Mouse (Mus musculus) adrenal gland, postnatal 4 days (tissue): ENCODE data around the gene Gcg. TPM values are rescaled to one million over a fixed set of nuclear protein-coding genes. Genes with fewer than 3 reads are reported as not detected.

Experiments
- DNase-seq, 2 experiments: peaks; one replicate each; pipeline ENCODE4 v3.0.0; 2021 to 2022; ENCODE audit warnings: low spot score in 2 of 2, mixed read lengths in 2 of 2
- long read RNA-seq, 2 experiments: library from polyadenylated mRNA; stranded (forward); transcript quantifications; one replicate each; pipeline ENCODE4 v2.0.0; 2021
- total RNA-seq, 2 experiments: library from RNA; stranded (reverse); gene quantifications; 2 replicates each; pipeline ENCODE4 v1.2.3; 2021

Gene Gcg
- 100 to 1,000 TPM in 1 of 2 experiments, not detected in 1; 240 TPM for total RNA-seq
- long read RNA-seq, experiment 1 = 0 reads
- long read RNA-seq, experiment 2, transcript Gcg-201 (6 exons, 1,088 nt) = major isoform, 99 of 150 reads
- long read RNA-seq, experiment 2, partial matches to known transcripts = 17 of 150 reads
- long read RNA-seq, experiment 2, other reads (novel, unspliced or antisense) = 34 of 150 reads

DNA sequence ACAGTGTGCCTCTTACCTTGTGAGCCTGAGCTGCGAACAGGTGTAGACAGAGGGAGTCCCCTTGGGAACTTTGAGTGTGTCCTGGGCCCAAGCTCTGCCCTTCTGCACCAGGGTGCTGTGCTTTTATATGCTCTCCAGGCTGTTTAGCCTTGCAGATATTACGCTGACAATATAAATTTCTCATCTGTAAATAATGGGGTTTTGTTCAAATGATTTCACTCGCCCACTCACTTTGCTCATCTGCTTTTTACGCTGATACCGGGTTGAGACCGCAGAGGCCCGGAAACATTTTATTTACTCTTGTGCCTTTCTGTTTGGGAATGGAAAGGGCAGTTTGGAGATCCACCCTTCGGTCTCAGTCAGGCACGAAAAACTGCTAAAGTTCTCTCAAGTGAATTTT is at the start of gene Gcg:
Gene Gcg, minus strand, starts transcription at position 101 of the 400 bp plus-strand sequence.
- DNase-seq = no peak

DNA sequence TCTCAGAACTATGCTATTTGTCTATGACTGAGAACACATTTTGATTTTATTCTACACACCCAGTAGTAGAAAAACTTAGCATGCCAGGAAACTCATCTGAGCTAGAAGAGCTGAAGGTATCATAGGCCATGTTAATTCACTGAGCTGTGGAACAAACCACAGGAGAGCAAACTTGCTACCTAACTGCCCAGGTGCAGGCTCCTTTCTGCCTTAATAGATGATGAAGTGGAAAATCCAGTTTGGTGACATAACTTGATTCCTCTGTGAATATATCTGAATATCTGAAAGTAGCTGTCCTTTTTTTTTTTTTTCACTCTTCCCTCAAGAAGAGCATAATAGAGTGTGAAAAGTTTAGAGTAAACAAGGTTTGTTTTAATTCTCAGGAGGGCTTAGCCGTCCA is 47.6 kb upstream of the Gcg start:
- no peak for DNase-seq

DNA sequence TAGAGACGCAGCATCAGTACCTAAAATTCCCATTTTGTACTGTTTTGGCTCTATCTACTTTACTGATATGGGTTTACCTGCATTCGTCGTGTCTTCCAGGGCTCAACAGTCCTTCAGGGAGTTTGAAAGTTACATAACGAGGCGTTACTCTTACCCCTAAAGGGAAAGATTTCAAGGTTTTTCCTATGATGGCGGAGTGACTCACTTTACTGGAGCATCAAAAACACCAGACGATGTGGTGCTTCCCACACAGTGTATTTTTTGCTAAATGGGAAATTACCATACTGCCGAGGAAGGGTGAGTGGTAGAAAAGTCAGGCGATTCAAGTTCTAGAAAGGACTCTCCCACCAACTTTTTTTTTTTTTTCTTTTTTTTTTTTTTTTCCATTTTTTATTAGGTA is 42.9 kb upstream of the Gcg start:
- DNase-seq = no peak

DNA sequence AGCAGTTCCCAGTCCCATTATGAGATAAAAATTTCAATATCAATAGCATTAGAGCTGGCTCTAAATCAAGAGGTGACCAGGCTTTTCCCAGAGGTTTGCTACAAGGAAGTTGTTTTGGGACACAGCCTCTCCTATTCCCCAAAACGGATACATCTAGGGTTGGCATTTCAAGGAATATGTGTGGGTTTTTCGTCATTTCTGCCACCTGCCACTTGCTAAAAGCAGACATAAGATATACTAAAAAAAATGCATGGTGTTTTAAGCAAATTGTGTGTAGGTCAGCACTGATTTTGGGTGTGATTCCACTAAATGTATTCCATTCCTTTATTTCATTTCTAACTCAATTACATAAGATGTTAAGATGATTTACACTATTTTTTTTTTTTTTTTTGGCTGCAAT is 34.3 kb upstream of the Gcg start:
- no peak for DNase-seq

DNA sequence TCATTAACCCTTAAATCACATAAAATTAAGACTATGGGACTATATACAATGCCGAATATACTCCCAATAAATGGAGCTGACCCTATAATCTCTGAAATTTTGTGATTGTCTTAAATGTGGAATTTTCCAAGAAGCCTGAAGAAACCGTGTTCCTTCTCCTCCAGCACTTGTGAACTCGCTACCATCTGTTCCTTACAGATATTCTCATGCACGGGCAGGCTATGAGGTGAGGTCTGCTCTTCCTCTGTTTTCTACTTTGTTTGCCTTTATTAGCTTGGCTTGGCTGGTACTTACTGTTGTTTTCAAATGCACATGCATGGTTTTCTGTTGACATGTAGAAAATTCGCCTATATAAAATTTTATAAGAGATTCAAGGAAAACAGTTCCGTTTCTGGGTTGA is 31.0 kb upstream of the Gcg start:
- DNase-seq = no peak

DNA sequence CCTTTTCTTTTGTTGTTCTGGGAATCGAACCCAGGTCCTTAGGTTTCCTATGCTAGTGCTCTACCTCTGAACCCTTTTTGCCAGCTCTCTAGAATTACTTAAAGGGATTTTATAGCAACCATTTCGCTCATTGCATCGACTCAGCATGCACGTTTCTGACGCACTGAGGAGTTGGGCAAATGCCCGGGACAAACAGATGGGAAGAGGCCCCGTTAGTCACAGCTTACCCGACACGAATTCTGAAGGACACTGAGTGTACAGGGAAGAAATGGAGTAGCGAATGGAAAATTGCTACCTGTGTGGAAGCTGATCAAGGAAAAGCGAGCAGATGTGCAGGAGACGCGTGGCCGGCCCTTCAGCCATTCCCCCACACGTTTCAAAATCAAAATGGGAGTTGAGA is 30.0 kb upstream of the Gcg start:
- no peak for DNase-seq

DNA sequence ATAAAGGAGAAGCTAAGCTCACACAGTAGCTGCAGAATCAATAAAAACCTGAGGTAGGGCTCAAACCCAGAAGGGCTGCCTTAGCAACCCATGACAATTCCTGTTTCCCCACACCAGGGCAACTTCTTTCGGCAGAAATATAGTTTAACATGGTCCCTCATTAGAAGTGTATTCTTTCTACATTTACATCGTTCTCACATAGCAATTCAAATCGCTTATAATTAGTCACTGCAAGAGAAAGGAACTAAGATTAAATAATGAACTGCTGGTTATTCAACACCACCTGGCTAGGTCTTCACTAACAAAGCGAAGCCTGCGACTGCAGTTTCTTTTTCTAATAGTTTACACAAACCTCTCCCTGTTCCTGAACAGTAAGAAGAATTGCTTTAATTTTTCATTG is 23.7 kb upstream of the Gcg start:
- no peak for DNase-seq

DNA sequence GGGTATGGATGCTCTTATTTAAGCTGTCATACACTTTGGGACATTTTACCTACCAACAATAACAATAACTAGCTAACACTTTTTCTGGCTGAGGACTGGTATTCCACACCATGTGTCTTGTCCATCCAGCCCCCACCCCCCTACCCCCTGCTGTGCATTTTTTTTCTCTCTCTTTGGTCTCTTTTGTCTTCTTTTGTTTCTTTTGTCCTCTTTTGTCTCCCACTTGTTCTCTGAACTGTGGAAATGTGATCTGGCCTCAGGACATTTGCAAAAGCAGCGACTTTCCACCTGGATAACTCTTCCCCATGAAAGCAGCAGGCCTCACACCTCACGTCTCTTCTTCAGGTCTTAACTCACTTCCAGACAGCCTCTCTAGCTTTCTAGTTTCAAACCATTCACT is 23.0 kb upstream of the Gcg start:
- DNase-seq = no peak

DNA sequence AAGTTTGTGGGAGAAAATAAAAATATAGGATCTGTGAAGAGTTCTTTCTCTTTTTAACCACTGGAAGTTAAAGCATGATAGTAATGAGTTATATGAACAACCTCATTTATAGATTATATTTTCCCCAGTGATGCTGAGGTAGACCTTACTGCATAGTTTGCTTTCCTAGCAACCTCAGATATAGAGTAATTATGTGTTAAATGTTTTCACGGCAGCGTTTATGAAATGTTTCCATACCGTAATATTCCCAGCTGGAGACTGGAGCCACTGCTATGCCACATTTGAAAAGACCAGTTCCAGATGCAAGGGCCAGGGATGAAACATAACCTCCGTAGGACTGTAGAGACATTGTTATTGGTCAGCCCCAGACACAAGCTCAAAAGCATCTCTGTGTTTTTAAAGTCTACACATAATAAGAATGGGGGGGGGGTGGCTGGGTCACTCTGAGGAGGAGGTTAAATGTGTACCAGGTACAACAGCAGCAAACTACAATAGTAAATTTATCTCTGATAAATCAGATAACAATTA is 20.9 kb upstream of the Gcg start:
- DNase-seq = no peak

DNA sequence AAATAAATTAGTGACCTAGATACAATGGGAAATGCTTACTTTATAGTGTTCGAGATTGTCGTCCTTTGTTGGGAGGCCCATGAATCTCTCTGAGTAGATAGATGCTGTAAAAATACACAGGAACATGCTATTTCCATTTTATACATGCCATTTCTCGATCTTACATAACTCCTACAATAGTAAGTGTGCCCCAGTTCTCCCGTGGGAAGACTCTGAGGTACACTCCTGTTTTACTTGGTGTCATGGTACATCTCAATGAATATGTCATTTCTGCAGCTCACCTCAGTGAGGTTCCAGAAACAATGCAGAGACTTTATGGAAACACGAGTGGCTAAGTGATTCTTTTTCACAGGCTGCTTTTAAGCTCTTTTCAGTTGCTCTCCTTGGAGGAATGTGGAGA is 19.9 kb upstream of the Gcg start:
- DNase-seq = no peak

DNA sequence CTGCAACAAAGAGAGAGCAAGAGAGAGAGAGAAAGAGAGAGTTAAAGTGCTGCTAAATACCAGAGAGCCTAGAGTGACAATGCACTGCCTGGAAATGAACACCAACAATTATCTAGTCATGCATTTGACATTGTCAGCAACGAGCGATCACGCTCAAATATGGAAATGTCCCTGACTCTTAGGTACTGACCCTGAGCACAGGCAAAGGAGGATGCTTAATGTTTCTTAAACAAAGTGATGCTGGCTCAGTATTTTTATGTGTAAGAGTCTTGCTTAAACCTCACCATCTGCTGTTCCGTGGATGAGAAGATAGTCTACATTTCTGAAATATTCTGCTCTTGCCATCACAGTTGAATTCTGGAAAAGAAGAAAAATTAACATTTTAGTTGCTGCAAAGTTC is 19.1 kb upstream of the Gcg start:
- no peak for DNase-seq

DNA sequence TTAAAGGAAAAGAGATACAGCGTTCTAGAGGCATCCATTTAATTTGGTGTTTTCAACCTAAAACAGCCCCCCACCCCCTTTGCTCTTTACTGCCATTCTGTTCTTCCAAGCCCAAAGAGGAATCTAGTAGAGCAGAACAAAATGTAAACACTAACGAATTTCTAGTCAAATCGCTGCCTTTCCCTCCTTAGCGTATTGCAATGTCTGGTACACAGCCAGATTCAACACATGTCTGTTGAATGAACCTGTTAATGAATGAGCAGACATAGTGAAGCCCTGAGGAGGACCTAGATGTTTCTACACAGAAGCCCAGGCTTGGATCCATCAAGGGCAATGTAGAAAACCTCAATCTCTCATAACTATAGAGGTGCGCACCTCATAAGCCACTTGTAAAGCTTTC is 15.4 kb upstream of the Gcg start:
- DNase-seq = no peak

DNA sequence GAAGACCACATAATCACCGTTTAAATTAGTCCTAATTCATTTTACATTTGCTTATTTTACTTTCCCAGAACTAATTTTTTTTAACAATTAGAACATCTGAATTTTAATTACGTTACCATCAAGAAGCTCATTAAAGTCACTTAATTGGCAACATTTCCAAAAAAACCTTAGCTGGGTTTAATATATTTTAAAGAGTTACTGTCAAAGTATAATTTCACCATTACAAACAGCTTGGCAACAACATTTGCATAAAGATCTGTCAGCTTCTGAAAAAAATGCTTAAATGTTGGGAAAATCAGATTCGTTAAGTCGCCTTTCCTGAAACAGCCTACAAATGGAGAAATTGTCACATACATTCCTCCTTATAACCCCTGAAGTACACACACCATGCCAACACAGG is 14.6 kb upstream of the Gcg start:
- DNase-seq = no peak

DNA sequence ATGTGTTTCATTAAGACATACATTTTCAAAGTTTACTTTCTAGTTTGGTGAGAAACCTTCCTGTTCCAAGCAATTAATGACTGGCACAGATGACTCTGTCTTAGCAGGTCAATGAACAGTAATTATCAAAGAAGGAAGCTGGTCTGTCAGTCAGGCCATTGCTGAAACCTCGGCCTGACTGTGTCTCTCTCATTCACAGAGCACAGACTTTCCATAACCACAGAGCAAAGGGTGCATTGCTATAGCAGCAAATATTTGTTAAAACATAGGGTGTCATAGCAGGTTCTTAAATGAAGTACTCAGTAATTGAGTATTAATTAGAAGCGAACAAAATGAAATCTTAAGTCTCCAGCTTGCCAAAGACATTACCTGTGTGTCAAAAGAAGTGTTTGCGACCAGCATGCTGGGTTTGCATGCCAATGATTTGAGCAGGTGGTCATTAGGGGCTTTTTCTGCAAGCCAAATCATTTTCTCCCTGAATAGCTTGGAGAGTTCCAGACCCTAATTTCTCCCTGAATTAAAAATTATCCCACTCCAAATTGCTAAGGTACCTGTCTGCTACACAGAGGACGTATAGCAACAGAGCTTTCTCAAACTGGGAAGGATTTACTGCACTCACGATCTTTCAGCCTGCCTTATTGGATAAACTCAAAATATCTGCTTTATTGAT is 14.0 kb upstream of the Gcg start:
- DNase-seq = no peak

DNA sequence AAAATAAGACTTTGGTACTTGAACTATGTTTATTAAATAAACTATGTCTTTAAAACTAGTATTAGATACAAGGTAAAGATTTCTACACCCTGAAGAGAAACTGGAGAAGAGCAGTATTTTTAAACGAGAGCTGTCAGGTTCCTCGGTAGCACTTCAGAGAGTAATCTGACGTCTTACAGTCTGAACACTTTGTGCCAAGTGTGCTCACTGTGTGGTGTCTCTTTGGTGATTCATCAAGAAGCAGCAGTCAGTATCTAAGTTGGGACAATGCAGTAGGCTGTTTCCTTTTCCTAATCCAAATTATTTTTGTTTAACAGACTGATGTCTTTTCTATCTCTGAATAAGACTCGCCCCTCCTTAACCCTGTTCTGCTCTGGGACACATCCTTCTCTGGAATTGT is 12.0 kb upstream of the Gcg start:
- DNase-seq = no peak

DNA sequence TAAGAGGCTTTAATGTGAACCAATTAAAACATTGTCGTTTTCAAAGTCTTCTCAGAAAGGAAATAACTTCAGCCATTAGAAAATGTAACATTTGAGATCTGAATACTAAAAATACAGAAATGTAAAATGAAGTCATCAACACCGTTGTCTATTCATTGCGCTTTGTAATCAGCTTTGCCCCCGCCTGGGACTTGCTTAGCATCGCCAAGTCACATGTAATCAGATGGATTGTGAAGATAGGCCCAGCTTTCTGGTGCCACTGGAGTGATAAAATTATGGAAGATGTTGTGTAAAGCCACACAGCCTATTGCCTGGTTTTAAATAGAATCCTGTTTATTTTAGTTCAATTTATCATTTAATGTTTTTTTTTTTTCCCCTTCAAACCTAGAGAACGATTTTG is 6.4 kb upstream of the Gcg start:
- DNase-seq = no peak

DNA sequence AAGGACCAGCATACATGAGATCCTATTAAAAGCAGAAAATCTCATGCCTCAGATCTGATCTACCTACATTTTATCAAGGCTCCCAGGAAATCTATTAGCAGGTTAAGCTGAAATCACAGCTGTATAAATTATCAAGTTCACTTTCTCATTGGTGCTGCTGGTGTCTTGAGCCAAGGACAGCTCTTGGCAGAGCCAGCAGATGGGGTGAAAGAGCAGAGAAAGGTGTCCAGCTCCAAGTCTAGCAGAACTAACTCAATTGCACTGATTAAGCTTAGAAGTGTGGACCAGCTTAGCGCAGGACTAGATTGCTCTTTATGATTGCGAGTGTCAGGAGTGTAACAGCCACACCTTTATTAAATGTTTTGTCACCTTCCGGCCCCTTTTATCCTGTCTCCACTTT is 1.5 kb upstream of the Gcg start:
- no peak for DNase-seq

DNA sequence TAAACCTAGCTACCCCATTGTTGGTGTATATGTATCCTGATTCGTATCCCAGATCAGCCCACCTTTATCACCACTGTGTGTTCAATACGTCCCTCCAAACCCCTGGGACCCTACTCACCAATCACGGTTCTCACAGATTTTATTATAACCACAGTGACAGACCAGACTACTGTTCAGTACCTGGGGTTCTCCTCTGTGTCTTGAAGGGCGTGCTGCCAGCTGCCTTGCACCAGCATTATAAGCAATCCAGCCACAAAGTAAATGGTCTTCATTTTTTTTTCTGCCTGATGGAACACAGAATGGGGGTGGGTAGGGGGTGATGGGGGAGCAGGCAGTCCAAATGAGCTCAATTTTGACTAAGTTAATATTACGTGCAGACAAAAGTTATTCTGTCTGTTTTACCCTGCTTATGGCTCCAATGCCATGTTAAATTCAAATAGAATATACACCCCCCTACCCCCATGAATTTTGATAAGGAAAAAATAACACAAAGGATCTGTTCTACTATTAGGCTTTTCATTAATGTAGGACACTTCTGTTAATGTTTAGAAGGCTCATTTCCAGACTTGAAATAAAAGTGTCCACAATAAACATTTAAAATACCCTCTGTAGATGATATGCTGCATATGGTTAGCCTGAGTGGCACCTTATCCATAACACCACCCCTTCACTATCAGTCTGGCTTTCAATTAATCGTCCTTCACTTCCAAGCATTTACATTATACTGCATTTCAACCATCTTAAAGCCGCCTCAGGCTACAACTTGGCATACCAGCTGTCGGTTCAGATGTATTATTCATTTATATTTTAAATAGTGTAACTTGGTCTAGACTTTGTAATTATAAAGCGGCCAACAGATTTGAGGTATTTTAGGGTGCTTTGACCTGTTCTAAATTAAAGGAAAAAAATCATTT is 2.9 kb downstream of the Gcg start:
- DNase-seq = no peak

DNA sequence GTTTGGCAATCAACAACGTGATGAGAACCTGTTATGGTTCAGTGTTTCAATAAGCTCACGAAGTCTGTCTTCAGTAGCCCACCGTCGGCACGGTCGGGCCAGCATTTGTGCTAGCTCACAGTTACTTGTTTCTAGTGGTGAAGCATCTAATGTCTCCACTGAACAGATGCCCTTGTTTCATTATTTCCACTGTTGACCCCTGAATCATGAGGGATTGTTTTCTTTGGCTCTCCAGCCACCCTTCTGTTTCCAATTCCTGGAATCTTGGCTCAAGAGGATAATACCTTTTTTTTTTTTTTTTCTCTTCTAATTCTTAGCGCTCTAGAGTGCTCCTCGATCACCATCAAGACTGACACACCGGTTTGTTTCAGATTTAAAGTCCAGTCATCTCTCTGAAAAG is 13.9 kb downstream of the Gcg start:
- DNase-seq = no peak

DNA sequence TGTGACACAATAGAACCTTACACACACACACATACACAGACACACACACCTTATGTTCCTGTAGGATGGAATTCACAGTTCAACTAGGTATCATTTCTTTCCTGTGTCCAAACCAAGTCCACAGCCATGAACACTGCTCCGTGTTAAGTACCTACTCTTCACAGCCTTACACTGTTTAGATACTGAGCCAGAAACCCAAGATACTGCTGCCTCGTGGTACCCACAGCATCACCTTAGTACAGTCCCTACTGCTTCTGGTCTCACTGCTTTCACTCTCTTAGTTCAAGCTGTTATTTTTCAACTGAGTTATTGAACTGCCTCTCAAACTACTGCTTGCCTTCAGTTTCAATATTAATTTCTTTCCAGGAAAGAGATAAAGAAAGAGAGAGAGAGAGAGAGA is 20.2 kb downstream of the Gcg start:
- DNase-seq = no peak

DNA sequence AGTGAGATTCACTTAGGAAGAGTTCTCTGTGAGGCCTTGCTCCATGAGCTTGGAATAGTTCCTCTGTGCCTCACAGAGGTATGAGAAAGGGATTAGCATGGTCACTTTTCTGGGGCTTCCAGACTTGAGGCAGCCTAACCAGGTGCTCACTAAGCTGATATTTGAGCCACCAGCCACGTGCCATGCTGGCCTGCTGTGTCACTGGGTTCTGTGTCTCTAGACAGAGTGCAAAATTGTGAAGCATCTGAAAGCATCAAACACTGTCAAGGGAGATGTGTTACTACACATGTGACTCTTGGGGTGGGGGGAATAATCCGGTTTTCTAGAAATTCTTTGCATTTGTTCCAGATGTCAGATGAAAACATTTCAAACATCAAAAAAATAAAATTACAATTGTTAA is 21.3 kb downstream of the Gcg start:
- no peak for DNase-seq

DNA sequence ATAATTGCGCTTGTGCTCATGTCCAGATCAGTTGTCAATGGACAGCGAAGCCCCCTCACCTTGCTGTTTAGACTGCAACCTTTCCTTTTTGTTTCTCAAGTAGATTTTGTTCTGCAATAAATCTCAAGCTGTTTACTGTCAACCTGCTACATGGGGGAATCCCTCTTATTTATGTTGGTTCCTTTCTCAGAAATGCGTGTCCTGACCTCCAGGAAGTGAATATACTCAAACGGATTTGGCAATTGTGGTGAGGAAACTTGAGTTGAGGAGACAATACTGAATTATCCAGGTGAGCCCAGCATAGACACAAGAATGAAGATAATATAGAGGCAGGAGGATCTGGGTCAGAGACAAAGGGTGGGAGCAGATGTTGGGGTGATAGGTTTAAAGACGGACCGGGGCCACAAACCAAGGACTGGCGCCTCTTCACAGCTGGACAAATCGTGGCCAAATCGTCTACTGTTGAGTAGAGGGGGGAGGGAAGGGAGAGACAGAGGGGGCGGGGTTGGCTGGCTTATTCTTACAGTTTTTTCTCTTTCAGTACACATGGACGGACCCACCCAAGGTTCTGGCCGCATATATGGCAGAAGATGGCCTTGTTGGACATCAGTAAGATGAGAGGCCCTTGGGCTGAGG is 22.5 kb downstream of the Gcg start:
- no peak for DNase-seq
